ENCODE assay signal across 12 mouse cellular contexts in the genomic region with DNA sequence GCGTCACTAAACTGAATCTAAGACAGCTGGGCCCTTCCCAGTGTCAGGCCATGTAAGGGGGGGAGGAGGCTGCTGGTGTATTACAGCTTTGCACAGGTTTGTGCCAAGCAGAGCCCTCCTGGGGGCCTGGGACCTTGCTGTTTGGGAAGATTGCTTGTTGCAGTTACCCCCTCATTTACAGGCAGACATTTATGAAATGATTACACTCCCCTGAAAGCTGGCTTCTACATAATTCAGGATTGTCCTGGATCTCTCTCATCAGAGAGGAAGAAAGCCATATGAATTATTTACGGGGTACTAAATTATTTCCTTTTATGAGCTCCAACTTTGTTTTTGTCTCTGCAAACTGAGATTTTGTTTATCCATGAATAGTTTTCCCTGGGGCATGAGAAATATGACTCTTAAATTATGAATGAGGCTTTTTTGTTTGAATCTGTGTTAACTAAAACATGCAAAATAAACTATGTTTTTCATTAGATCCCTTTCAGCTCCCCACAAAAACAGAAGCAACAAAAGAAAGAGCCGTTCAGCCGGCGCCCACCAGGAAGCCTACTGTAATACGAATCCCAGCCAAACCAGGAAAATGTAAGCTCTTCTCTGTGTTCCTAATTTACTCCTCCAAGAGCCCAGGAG. TPM values are rescaled to one million over a fixed set of nuclear protein-coding genes. Genes with fewer than 3 reads are reported as not detected.
A peak's percentile ranks its signal among the peaks of the same experiment; 100 is the strongest.
DNase-seq lines count a peak whose midpoint lies in the region; ATAC-seq and TF ChIP-seq lines count a peak whose summit lies in the region.
"Had no signal": no experiment of that assay in that cellular context is flagged by ENCODE, and none has a peak within 500 bp of the region (broad histone marks: within the 10 kb centered on the region; RNA-seq: fewer than 3 reads in every experiment).

No protein-coding gene starts in this region.

- H3K36me3 ChIP-seq in kidney, postnatal 0 days (ENCODE audit: insufficient read depth, low read length), result peaks cover 7% of the 10 kb centered on the region; the same call in 1 of the 2 replicates
- H3K36me3 ChIP-seq in embryonic facial prominence, embryonic 14.5 days (ENCODE audit: control insufficient read depth, insufficient read depth, low read length), result peaks cover 23% of the 10 kb centered on the region
- H3K36me3 ChIP-seq in hindbrain, embryonic 13.5 days, result no peaks in the 10 kb centered on the region
- H3K36me3 ChIP-seq in midbrain, embryonic 16.5 days (ENCODE audit: control insufficient read depth, insufficient read depth, low read length), result no peaks in the 10 kb centered on the region

- H3K4me2 ChIP-seq in kidney, postnatal 0 days (ENCODE audit: low read length), result no peak overlapping the region
- H3K4me2 ChIP-seq in embryonic facial prominence, embryonic 14.5 days (ENCODE audit: low read depth, low read length), result no peak overlapping the region
- H3K4me2 ChIP-seq in hindbrain, embryonic 13.5 days, result no peak overlapping the region
- 0 out of 2 replicates have a peak overlapping the region, but pooled peaks have one; percentile 4 for H3K4me2 ChIP-seq in midbrain, embryonic 16.5 days (ENCODE audit: low read length)
- H3K4me2 ChIP-seq: heart, embryonic 13.5 days; lung, embryonic 15.5 days had no signal

- H3K4me3 ChIP-seq in kidney, postnatal 0 days (replicated peaks; ENCODE audit: low read depth, low read length), result no peak overlapping the region
- no peak overlapping the region for H3K4me3 ChIP-seq in embryonic facial prominence, embryonic 14.5 days (ENCODE audit: low read depth, low read length)
- H3K4me3 ChIP-seq in hindbrain, embryonic 13.5 days, result no peak overlapping the region
- no peak overlapping the region for H3K4me3 ChIP-seq in midbrain, embryonic 16.5 days (ENCODE audit: low read depth, low read length)
- H3K4me3 ChIP-seq: heart, embryonic 13.5 days; lung, embryonic 15.5 days had no signal

- peak; percentile 78 for DNase-seq in kidney, postnatal 0 days (ENCODE audit: low spot score)
- no peak for DNase-seq in kidney, postnatal 36 days
- peak; percentile 60 for DNase-seq in embryonic facial prominence, embryonic 14.5 days (ENCODE audit: low spot score)
- no peak for DNase-seq in thymus, adult 18-20 months
- no peak for DNase-seq in left cerebral cortex, adult 18-20 months (ENCODE audit: low spot score in 2 of 2)
- no peak for DNase-seq in urinary bladder, adult 2 months (ENCODE audit: low spot score)

- no peaks in the 10 kb centered on the region for H3K27me3 ChIP-seq in kidney, postnatal 0 days (ENCODE audit: insufficient read depth, low read length)
- no peaks in the 10 kb centered on the region for H3K27me3 ChIP-seq in embryonic facial prominence, embryonic 14.5 days (replicated peaks; ENCODE audit: control insufficient read depth, insufficient read depth, low read length)
- no peaks in the 10 kb centered on the region for H3K27me3 ChIP-seq in hindbrain, embryonic 13.5 days
- no peaks in the 10 kb centered on the region for H3K27me3 ChIP-seq in midbrain, embryonic 16.5 days (ENCODE audit: control insufficient read depth, insufficient read depth, low read depth, low read length)
- H3K27me3 ChIP-seq: heart, embryonic 13.5 days; lung, embryonic 15.5 days had no signal

- peak overlapping the region; percentile 31; the same call in 1 of the 2 replicates for H3K27ac ChIP-seq in kidney, postnatal 0 days
- peak overlapping the region; percentile 77 for H3K27ac ChIP-seq in embryonic facial prominence, embryonic 14.5 days (replicated peaks; ENCODE audit: low read depth, low read length)
- peak overlapping the region; percentile 78 for H3K27ac ChIP-seq in hindbrain, embryonic 13.5 days
- peak overlapping the region; percentile 76 for H3K27ac ChIP-seq in midbrain, embryonic 16.5 days (ENCODE audit: low read length)
- H3K27ac ChIP-seq: heart, embryonic 13.5 days; lung, embryonic 15.5 days had no signal

- no peaks in the 10 kb centered on the region for H3K9me3 ChIP-seq in kidney, postnatal 0 days (replicated peaks; ENCODE audit: low read length)
- H3K9me3 ChIP-seq in embryonic facial prominence, embryonic 14.5 days (ENCODE audit: control insufficient read depth, low read length), result 0 out of 2 replicates have a peak, but pooled peaks cover 4% of the 10 kb centered on the region
- H3K9me3 ChIP-seq in hindbrain, embryonic 13.5 days, result no peaks in the 10 kb centered on the region; the same call in 1 of the 2 replicates
- no peaks in the 10 kb centered on the region for H3K9me3 ChIP-seq in midbrain, embryonic 16.5 days (replicated peaks; ENCODE audit: control insufficient read depth, low read length, poor library complexity, severe bottlenecking)
- H3K9me3 ChIP-seq: heart, embryonic 13.5 days; lung, embryonic 15.5 days had no signal

- H3K9ac ChIP-seq in kidney, postnatal 0 days (ENCODE audit: low read depth, low read length), result no peak overlapping the region
- H3K9ac ChIP-seq in embryonic facial prominence, embryonic 14.5 days (ENCODE audit: low read depth, low read length), result peak overlapping the region; percentile 30; the same call in 1 of the 2 replicates
- H3K9ac ChIP-seq in hindbrain, embryonic 13.5 days, result 0 out of 2 replicates have a peak overlapping the region, but pooled peaks have one; percentile 19
- peak overlapping the region; percentile 22; the same call in 1 of the 2 replicates for H3K9ac ChIP-seq in midbrain, embryonic 16.5 days (ENCODE audit: low read depth, low read length)
- H3K9ac ChIP-seq: heart, embryonic 13.5 days; lung, embryonic 15.5 days had no signal

- no peak for ATAC-seq in kidney, postnatal 0 days (replicated peaks; ENCODE audit: low FRiP score, low read depth)
- ATAC-seq in embryonic facial prominence, embryonic 14.5 days (ENCODE audit: low read depth), result peak; percentile 68
- ATAC-seq in hindbrain, embryonic 13.5 days (ENCODE audit: low FRiP score), result peak; percentile 59; the same call in 1 of the 2 replicates
- peak; percentile 83 for ATAC-seq in midbrain, embryonic 16.5 days
- ATAC-seq: CD4-positive, CD25-positive, alpha-beta regulatory T cell, adult 4 months; intestine, postnatal 0 days had no signal

- WGBS in kidney, postnatal 0 days, result 32% methylated on average over 6 of the region's 6 CpGs
- WGBS in embryonic facial prominence, embryonic 14.5 days, result 19% methylated on average over 6 of the region's 6 CpGs
- 31% methylated on average over 6 of the region's 6 CpGs for WGBS in hindbrain, embryonic 13.5 days
- 15% methylated on average over 6 of the region's 6 CpGs for WGBS in midbrain, embryonic 16.5 days

- TF ChIP-seq CTCF in kidney, postnatal 0 days (IDR thresholded peaks at IDR 0.05; ENCODE audit: low read depth), result no peak

- H3K4me1 ChIP-seq in kidney, postnatal 0 days (replicated peaks; ENCODE audit: insufficient read depth, low read length), result no peaks in the 10 kb centered on the region
- H3K4me1 ChIP-seq in embryonic facial prominence, embryonic 14.5 days (ENCODE audit: control insufficient read depth, insufficient read depth, low read length), result peaks cover 10% of the 10 kb centered on the region; the same call in 1 of the 2 replicates
- H3K4me1 ChIP-seq in hindbrain, embryonic 13.5 days (replicated peaks), result peaks cover 16% of the 10 kb centered on the region
- peaks cover 8% of the 10 kb centered on the region for H3K4me1 ChIP-seq in midbrain, embryonic 16.5 days (ENCODE audit: control insufficient read depth, insufficient read depth, low read length)
- H3K4me1 ChIP-seq: heart, embryonic 13.5 days; lung, embryonic 15.5 days had no signal

RNA-seq across cellular contexts. Expression of gene Rps3a1, which starts 49.2 kb away (rescaled TPM):
- 1,526 and 1,685 TPM in 2 replicates for polyA plus RNA-seq in kidney, postnatal 0 days (2015; fragmentation: Nextera tagmentation; extraction: Ambion mirVana)
- polyA plus RNA-seq in embryonic facial prominence, embryonic 14.5 days (2014; fragmentation: Nextera tagmentation; extraction: Ambion mirVana), result 1,488 and 1,507 TPM in 2 replicates
- 711 and 729 TPM in 2 replicates for polyA plus RNA-seq in hindbrain, embryonic 13.5 days (2015; fragmentation: Nextera tagmentation; extraction: Ambion mirVana)
- polyA plus RNA-seq in midbrain, embryonic 16.5 days (2015; fragmentation: Nextera tagmentation; extraction: Ambion mirVana), result 494 and 519 TPM in 2 replicates
- 100 to 1,000 TPM; 416 to 437 TPM for total RNA-seq in left cerebral cortex, adult 18-20 months (2021)
- polyA plus RNA-seq in urinary bladder, adult 2 months (2012; rRNA removed), result 2,026 and 2,254 TPM in 2 replicates

Comparison
In these comparisons a context has a peak if more than half of its experiments do, and no peak if none do; other contexts are left out.
1. DNase-seq: peak in kidney, postnatal 0 days (single experiment) and embryonic facial prominence, embryonic 14.5 days (single experiment); none in kidney, postnatal 36 days (0 of 2), thymus, adult 18-20 months (0 of 2), left cerebral cortex, adult 18-20 months (0 of 2) and urinary bladder, adult 2 months (single experiment).
2. Peak in every context shown above with its lines, with median percentiles within 50 percentile points of each other: H3K27ac ChIP-seq.